Mouse (Mus musculus): ENCODE data around the gene Ttll10. TPM values are rescaled to one million over a fixed set of nuclear protein-coding genes. Genes with fewer than 3 reads are reported as not detected.

Gene Ttll10
- total and polyA plus RNA-seq, 3 experiments, result 0.11 TPM; not detected in 2

DNA sequence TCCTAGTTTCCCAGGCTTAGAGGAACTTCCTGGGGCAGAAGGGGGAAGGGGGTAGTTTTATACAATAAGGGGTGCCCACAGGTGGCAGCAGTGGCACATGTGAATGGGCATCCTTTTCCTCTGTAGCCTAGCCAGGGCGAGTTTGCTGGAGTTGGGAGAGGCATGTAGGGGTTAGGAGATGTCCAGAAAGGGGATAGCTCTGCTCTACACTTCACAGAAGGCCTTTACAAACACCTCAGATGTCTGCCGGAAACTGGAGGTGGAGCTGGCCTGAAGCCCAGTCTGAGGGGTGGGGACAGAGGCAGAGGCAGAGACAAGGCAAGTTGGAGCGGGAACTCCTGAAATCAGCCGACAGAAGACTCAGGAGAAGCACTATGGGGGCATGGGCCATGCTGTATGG, 33.2 kb downstream of the Ttll10 start, which contains the start of gene Tnfrsf18:
Gene Tnfrsf18 (plus strand): TSS at position 152 of the 400 bp plus-strand sequence.
- TF ChIP-seq NELFE (IDR thresholded peaks at IDR 0.05; ENCODE audit: low read depth, low read length) (peak; percentile 34; the same call in 1 of the 2 replicates), CTCF (IDR thresholded peaks at IDR 0.05 in 2 of 3, conservative IDR thresholded peaks at IDR 0.05 in 1 of 3; ENCODE audit: control insufficient read depth in 1 of 3, insufficient read depth in 1 of 3, low read depth in 2 of 3, low read length in 3 of 3, poor library complexity in 1 of 3, severe bottlenecking in 1 of 3) (peak in 1 of 3 experiments; percentile 11; a peak in 1 of 6 replicates), TBP (IDR thresholded peaks at IDR 0.05; ENCODE audit: low read depth, low read length) (0 out of 2 replicates have a peak, but pooled peaks have one; percentile 31), RCOR1 (IDR thresholded peaks at IDR 0.05; ENCODE audit: low read depth, low read length) (0 out of 2 replicates have a peak, but pooled peaks have one; percentile 9), POLR2AphosphoS5 (IDR thresholded peaks at IDR 0.05; ENCODE audit: borderline replicate concordance, low read depth, low read length) (no peak), SMC3 (IDR thresholded peaks at IDR 0.05; ENCODE audit: low read depth, low read length) (peak; percentile 4; the same call in 1 of the 2 replicates), MAZ (IDR thresholded peaks at IDR 0.05; ENCODE audit: low read depth, low read length) (peak; percentile 71; the same call in 1 of the 2 replicates), USF1 (IDR thresholded peaks at IDR 0.05; ENCODE audit: low read depth, low read length) (no peak), HCFC1 (IDR thresholded peaks at IDR 0.05; ENCODE audit: low read depth, low read length) (peak; percentile 39; the same call in 1 of the 2 replicates), GABPA (IDR thresholded peaks at IDR 0.05; ENCODE audit: low read depth, low read length) (no peak), SIN3A (IDR thresholded peaks at IDR 0.05; ENCODE audit: low read length) (peak; percentile 63), UBTF (IDR thresholded peaks at IDR 0.05; ENCODE audit: borderline replicate concordance, insufficient read depth, low read depth, low read length) (no peak), MXI1 (IDR thresholded peaks at IDR 0.05; ENCODE audit: low read depth, low read length) (0 out of 2 replicates have a peak, but pooled peaks have one; percentile 35), ETS1 (IDR thresholded peaks at IDR 0.05; ENCODE audit: low read depth, low read length) (peak; percentile 53; the same call in 1 of the 2 replicates), RAD21 (IDR thresholded peaks at IDR 0.05; ENCODE audit: low read depth, low read length) (peak; percentile 13), EP300 (IDR thresholded peaks at IDR 0.05; ENCODE audit: low read depth in 1 of 2, low read length in 2 of 2) (peak; percentile 34 to 47; a peak in 2 of 4 replicates), POLR2A (IDR thresholded peaks at IDR 0.05; ENCODE audit: control insufficient read depth in 1 of 2, insufficient read depth in 1 of 2, low read depth in 1 of 2, low read length in 2 of 2, poor library complexity in 1 of 2) (peak; percentile 18 to 60; a peak in 2 of 4 replicates)
- H3K79me2 ChIP-seq (ENCODE audit: control insufficient read depth, insufficient read depth, low read length, poor library complexity), result no peaks in the 10 kb centered on the region
- peak within 1 kb of the TSS; percentile 62 for H3K9ac ChIP-seq (ENCODE audit: control insufficient read depth, low read depth, low read length, poor library complexity, severe bottlenecking)
- peaks cover 8 to 32% of the 10 kb centered on the region in 2 experiments for H3K4me1 ChIP-seq (ENCODE audit: control insufficient read depth in 1 of 2, insufficient read depth in 2 of 2, low read length in 2 of 2)
- no peaks in the 10 kb centered on the region for H3K9me3 ChIP-seq (replicated peaks; ENCODE audit: insufficient read depth, low read length)
- no peaks in the 10 kb centered on the region for H3K27me3 ChIP-seq (ENCODE audit: control insufficient read depth in 1 of 2, insufficient read depth in 2 of 2, low read length in 2 of 2)
- H3K36me3 ChIP-seq (ENCODE audit: control insufficient read depth in 1 of 2, insufficient read depth in 2 of 2, low read length in 2 of 2), result peaks cover 0 to 23% of the 10 kb centered on the region in 2 experiments; a peak in 2 of 4 replicates
- peak within 1 kb of the TSS; percentile 44 to 45 for H3K4me3 ChIP-seq (ENCODE audit: control insufficient read depth in 1 of 2, insufficient read depth in 1 of 2, low read depth in 2 of 2, low read length in 2 of 2)
- DNase-seq (ENCODE audit: low read depth, low spot score), result peak; percentile 89
- H3K27ac ChIP-seq (ENCODE audit: control insufficient read depth, low read depth, low read length), result peak within 1 kb of the TSS; percentile 69

- DNase-seq (ENCODE audit: low read depth, low spot score), result no peak
- peaks cover 8 to 32% of the 10 kb centered on the region in 2 experiments for H3K4me1 ChIP-seq (ENCODE audit: control insufficient read depth in 1 of 2, insufficient read depth in 2 of 2, low read length in 2 of 2)
Measured at GRCm38 (mm10) chr4:156024184-156024583, 35.0 kb downstream of the Ttll10 start.

More at GRCm38 (mm10) chr4:156024184-156024583, 35.0 kb downstream of the Ttll10 start:
- Histone ChIP-seq H3K4me3 (ENCODE audit: control insufficient read depth in 1 of 2, insufficient read depth in 1 of 2, low read depth in 2 of 2, low read length in 2 of 2) (no peak overlapping the region), H3K79me2 (ENCODE audit: control insufficient read depth, insufficient read depth, low read length, poor library complexity) (no peaks in the 10 kb centered on the region), H3K9me3 (replicated peaks; ENCODE audit: insufficient read depth, low read length) (no peaks in the 10 kb centered on the region), H3K27ac (ENCODE audit: control insufficient read depth, low read depth, low read length) (no peak overlapping the region), H3K27me3 (ENCODE audit: control insufficient read depth in 1 of 2, insufficient read depth in 2 of 2, low read length in 2 of 2) (no peaks in the 10 kb centered on the region), H3K36me3 (ENCODE audit: control insufficient read depth in 1 of 2, insufficient read depth in 2 of 2, low read length in 2 of 2) (peaks cover 0 to 23% of the 10 kb centered on the region in 2 experiments; a peak in 2 of 4 replicates), H3K9ac (ENCODE audit: control insufficient read depth, low read depth, low read length, poor library complexity, severe bottlenecking) (no peak overlapping the region)
- TF ChIP-seq BHLHE40 (IDR thresholded peaks at IDR 0.05; ENCODE audit: borderline replicate concordance, low read depth, low read length), result no peak
- no peak for TF ChIP-seq SMC3 (IDR thresholded peaks at IDR 0.05; ENCODE audit: low read depth, low read length)
- TF ChIP-seq ETS1 (IDR thresholded peaks at IDR 0.05; ENCODE audit: low read depth, low read length), result no peak
- no peak for TF ChIP-seq GABPA (IDR thresholded peaks at IDR 0.05; ENCODE audit: low read depth, low read length)
- no peak for TF ChIP-seq RCOR1 (IDR thresholded peaks at IDR 0.05; ENCODE audit: low read depth, low read length)
- no peak for TF ChIP-seq E2F4 (IDR thresholded peaks at IDR 0.05; ENCODE audit: borderline replicate concordance, low read depth, low read length)
- TF ChIP-seq CTCF (IDR thresholded peaks at IDR 0.05 in 2 of 3, conservative IDR thresholded peaks at IDR 0.05 in 1 of 3; ENCODE audit: control insufficient read depth in 1 of 3, insufficient read depth in 1 of 3, low read depth in 2 of 3, low read length in 3 of 3, poor library complexity in 1 of 3, severe bottlenecking in 1 of 3), result no peak
- TF ChIP-seq MXI1 (IDR thresholded peaks at IDR 0.05; ENCODE audit: low read depth, low read length), result no peak
- TF ChIP-seq MYC (IDR thresholded peaks at IDR 0.05; ENCODE audit: low read depth, low read length), result no peak
- no peak for TF ChIP-seq CHD2 (IDR thresholded peaks at IDR 0.05; ENCODE audit: low read length)
- TF ChIP-seq RAD21 (IDR thresholded peaks at IDR 0.05; ENCODE audit: low read depth, low read length), result no peak
- no peak for TF ChIP-seq HCFC1 (IDR thresholded peaks at IDR 0.05; ENCODE audit: low read depth, low read length)
- no peak for TF ChIP-seq TAL1 (IDR thresholded peaks at IDR 0.05; ENCODE audit: low read length)
- TF ChIP-seq ZMIZ1 (IDR thresholded peaks at IDR 0.05; ENCODE audit: low read depth, low read length), result no peak
- no peak for TF ChIP-seq JUND (IDR thresholded peaks at IDR 0.05; ENCODE audit: low read depth, low read length)
- TF ChIP-seq SIN3A (IDR thresholded peaks at IDR 0.05; ENCODE audit: low read length), result no peak
